Mouse (Mus musculus) cortical plate, adult 2 months (tissue): ENCODE results near the gene Tcp10a. TPM values are rescaled to one million over a fixed set of nuclear protein-coding genes. Genes with fewer than 3 reads are reported as not detected.
"Not testable (repeated sequence)": the region's sequence is repeated elsewhere in the genome, so short reads cannot be mapped to it uniquely, and the experiment has no call there.

Experiments
- H3K27ac ChIP-seq: fragments of 200-500 bp; 2 replicates; pipeline ENCODE4 v1.5.1; 2012; ENCODE audit warnings: low read length, control low read depth, inconsistent platforms; ENCODE audit not compliant: insufficient read depth
- H3K4me1 ChIP-seq: fragments of 200-500 bp; 2 replicates; pipeline ENCODE4 v1.6.1; 2011; ENCODE audit warnings: low read length; ENCODE audit not compliant: control insufficient read depth, insufficient read depth
- H3K4me3 ChIP-seq: fragments of 200-500 bp; 2 replicates; pipeline ENCODE4 v1.5.1; 2011; ENCODE audit warnings: mild to moderate bottlenecking, low read length, control low read depth; ENCODE audit not compliant: insufficient read depth
- CTCF ChIP-seq: fragments of 200-500 bp; IDR thresholded peaks from 2 replicates; pipeline ENCODE4 v1.5.1; 2011; ENCODE audit warnings: mild to moderate bottlenecking, control low read depth, low read length; ENCODE audit not compliant: insufficient read depth; ENCODE audit errors: extremely low read depth
- POLR2A ChIP-seq: fragments of 200-500 bp; IDR thresholded peaks from 2 replicates; pipeline ENCODE4 v1.6.1; 2011; ENCODE audit warnings: mild to moderate bottlenecking, low read length, control low read depth; ENCODE audit not compliant: insufficient read depth; ENCODE audit errors: extremely low read depth
- polyA plus RNA-seq: library from polyadenylated mRNA; depleted of rRNA; stranded (reverse); fragments of >200 nt; gene quantifications from 2 replicates; pipeline ENCODE4 v1.2.3, GENCODE M21; 2012; rRNA removed

Gene Tcp10a
- 0.06 TPM in 1 of 2 replicates, not detected in the other for polyA plus RNA-seq

DNA sequence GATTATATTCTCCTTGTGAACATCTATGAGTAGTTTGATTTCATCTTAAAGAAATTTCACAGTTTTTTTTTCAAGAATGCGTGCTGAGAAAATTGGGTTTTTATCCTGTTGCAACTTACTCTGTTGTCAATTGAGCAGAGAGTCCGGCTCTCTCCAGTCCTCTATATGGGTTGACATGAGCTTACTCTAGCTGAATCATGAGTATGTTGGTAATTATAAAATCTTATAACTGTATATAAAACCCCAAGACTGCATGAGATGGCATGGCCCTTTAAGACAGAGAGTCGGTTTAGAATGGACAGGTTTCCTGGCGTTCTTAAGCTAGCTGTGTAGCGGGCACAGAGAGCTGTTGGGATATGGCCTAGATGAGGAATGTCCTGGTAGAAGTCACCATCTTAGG lies at the start of gene Tcp10a:
Gene Tcp10a (plus strand): TSS at position 301 of the 400 bp plus-strand sequence.
- not testable (repeated sequence) for H3K4me1 ChIP-seq, H3K27ac ChIP-seq, H3K4me3 ChIP-seq

GRCm38 (mm10) chr17:7278702-7279242 lies 45.7 kb upstream of the Tcp10a start:
- Histone ChIP-seq H3K4me1 (no peaks in the 10 kb centered on the region), H3K4me3 (no peak overlapping the region), H3K27ac (no peak overlapping the region)
- TF ChIP-seq CTCF (no peak), POLR2A (no peak)

DNA sequence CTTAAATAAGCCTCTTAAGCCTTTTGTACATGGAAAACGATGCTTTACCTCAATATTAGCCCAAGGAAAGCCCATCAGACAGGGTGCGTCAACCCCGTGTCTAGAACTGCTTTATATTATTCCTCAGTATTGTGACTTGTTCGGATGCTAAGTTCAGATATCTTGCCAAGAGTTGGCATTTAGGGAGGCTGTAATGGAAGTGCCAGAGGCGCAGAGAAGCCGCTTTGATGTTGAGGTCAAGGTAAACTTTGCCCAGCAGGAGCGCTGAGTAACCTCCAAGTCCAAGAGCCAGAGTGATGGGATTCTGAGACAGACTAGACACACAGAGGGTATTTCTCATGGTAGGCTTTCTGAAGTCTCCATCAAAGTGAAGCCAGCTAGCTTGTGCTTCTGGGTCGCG lies 45.2 kb upstream of the Tcp10a start:
- TF ChIP-seq CTCF (no peak), POLR2A (no peak)
- Histone ChIP-seq H3K4me1 (no peaks in the 10 kb centered on the region), H3K27ac (no peak overlapping the region), H3K4me3 (no peak overlapping the region)

DNA sequence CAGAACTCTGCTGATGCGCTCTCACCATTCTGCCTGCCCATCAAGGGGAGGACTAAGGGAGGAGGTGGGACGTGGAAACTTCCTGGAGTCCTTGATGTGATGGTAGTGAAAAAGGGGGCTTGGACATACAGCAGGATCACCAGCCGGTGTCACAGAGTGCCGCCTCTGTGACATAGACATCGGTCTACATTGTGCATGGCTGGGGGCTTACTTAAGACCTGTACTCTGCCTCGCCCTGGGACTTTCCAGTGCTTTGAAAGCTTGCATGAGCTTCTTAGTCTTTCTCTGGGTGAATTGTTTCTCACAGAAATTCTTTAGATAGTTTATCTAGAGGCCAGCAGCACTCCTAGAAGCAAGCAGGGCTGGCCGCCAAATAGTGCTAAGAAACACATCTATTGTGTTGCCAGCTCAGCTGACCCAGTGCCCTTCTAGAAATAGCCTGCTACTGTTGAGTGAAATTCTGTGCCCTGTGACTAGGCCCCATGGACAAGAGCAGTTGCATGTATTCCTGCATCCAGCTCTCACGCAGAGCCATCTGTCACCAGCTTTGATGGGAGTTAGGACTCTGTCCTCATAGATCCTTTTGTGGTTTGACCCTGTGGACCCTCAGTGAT lies 40.0 kb upstream of the Tcp10a start:
- H3K4me3 ChIP-seq = no peak overlapping the region
- peaks cover 5% of the 10 kb centered on the region for H3K4me1 ChIP-seq
- TF ChIP-seq CTCF = no peak
- TF ChIP-seq POLR2A = no peak
- no peak overlapping the region for H3K27ac ChIP-seq

DNA sequence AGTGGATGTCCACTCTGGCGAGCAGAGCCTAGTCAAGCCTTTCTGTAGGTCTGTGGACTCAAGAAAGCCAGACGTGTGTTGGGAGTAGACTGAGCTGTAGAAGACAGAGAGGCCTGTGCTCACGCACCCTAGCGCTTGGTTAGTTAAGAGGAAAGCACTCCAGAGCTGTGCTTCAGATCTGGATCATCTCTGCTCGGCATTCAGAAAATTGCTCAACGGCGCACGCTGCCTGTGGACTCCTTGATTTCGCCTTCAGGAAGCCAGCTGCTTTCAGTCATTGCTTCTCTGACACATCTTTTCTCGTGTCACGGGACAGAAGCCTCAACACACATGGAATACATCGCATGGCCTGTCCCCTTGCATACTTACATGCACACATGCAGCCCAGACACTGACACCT lies 39.2 kb upstream of the Tcp10a start:
- no peak for TF ChIP-seq CTCF
- TF ChIP-seq POLR2A = no peak
- no peak overlapping the region for H3K27ac ChIP-seq
- peaks cover 5% of the 10 kb centered on the region for H3K4me1 ChIP-seq
- H3K4me3 ChIP-seq = no peak overlapping the region

- Histone ChIP-seq H3K27ac (no peak overlapping the region), H3K4me1 (peaks cover 5% of the 10 kb centered on the region), H3K4me3 (no peak overlapping the region)
- no peak for TF ChIP-seq CTCF
- no peak for TF ChIP-seq POLR2A
Observed at GRCm38 (mm10) chr17:7286422-7287050, 37.9 kb upstream of the Tcp10a start.

DNA sequence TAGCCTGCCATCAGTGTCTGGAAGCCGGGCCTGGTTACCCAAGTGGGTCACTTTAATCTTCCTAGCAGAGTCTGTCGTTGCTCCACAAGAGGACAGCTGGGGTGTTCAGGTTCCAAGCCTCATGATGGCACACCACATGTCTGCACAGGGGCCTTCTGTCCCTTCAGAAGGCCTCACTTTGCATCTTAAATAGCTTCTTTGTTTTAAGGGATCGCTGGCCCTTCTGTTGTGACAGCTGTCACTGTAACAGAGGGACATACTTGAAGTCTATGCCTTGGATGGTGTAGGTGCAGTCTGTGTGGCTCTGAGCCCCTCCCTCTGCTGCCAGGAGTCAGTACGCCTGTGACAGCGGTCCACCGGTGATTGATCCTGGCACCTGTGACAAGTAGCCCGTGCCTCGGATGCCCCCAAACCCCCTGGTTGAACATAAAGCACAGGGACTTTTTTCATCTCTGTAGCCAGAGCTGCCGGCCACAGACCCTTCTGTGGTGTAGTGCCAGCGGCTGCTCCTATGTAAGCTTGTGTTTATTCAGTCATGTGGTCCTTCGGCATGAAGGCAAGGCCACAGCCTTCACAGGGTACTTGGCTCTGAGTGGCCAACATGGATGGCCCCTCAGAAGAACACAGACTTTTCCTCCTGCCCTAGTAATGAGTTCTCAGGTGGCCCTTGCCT lies 32.3 kb upstream of the Tcp10a start:
- no peak overlapping the region for H3K27ac ChIP-seq
- H3K4me1 ChIP-seq = no peaks in the 10 kb centered on the region
- H3K4me3 ChIP-seq = no peak overlapping the region
- TF ChIP-seq POLR2A (no peak), CTCF (no peak)

- not testable (repeated sequence) for H3K4me3 ChIP-seq, H3K27ac ChIP-seq, H3K4me1 ChIP-seq
- TF ChIP-seq CTCF = peak; percentile 41
Observed at GRCm38 (mm10) chr17:7306278-7307196, 17.9 kb upstream of the Tcp10a start.

DNA sequence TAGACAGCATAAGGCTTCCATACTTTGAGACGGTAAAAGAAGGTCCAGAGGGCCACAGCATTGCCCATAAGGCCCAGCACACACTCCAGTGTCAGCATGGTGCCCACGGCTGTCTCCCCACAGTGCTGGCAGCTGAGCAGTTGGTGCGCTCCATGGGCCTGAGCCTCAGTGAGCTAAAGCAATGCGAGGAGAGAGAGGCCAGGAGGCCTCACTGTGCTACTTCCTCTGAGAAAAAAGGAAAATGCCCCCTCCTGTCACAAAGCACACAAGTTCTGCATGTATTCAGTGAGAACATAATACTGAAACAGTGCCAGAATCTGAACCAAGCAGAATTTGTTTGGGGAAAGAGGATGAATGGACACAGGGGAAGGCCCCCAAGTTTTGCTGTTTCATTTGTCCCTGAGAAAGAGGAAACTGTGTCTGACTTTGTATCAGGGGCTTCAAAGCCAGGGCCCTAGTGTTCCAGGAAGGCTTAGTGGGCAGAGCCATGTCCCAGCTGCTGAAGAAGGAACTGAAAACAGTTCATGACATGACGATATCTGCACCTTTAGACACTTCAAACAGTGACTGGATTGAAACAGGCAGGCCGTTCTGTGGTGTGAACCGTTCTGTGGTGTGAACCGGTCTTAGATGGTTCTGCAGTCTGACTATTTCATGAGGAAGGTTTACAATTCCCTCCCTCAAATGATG lies 8.6 kb upstream of the Tcp10a start:
- not testable (repeated sequence) for H3K27ac ChIP-seq, H3K4me1 ChIP-seq, H3K4me3 ChIP-seq

GRCm38 (mm10) chr17:7319789-7320188 lies 4.7 kb upstream of the Tcp10a start:
- not testable (repeated sequence) for H3K27ac ChIP-seq, H3K4me1 ChIP-seq, H3K4me3 ChIP-seq

DNA sequence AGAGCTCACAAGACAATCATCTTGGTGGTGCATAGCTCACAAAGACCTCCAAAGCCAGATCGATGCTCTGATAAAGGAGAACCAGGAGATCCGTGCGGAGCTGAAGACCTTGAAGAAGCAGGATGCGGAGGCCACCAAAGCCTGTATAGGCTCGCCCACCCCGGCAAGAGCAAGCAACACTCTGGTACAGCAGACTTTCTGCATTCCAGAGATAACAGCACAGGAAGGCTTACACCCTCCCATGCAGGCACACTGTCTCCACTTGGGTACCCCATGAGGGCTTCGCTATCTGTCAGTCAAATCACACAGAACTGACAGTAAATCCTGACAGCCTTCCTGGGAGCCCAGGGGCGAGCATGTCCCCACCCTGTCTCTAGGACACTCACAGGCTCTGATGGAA lies 2.0 kb downstream of the Tcp10a start:
- not testable (repeated sequence) for H3K4me3 ChIP-seq, H3K4me1 ChIP-seq, H3K27ac ChIP-seq

DNA sequence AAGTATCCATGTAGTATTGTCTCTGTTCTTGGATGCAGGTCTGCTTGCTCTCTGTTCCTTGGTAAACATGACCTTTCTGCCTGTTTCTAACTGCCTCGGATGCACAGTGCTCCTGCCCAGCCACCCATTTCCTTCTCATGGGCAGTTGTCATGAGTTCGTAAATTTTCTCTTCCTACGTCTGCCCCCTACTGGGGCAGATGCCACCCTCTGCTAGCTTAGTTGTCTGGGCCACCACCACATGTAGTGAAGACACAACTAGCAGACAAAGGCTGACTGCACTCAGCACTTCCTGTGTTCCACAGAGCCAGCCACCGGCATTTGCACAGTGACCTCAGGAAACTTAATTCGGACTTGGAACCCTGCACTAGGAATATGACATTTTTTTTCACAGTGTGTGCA lies 8.3 kb downstream of the Tcp10a start:
- H3K4me1 ChIP-seq, H3K4me3 ChIP-seq, H3K27ac ChIP-seq: not testable (repeated sequence)

DNA sequence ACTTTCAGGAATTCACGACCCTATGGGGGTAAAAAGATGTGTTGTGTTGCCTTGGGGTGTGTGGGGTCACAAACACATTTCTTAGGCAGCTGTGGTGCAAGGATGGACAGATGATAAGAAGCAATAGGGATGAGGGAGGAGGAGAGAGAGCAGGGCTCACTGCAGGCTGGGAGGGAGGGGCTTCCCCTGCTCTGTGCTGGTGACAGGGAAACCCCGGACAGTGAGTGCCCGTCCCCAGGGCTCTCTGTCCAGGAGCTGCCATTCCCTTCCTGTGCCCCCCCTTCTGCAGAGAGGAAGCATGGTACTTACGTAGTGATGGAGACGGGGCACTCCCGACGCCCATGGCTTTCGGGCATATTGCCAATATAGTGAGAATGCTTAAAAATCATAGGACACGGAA lies 12.9 kb downstream of the Tcp10a start:
- not testable (repeated sequence) for H3K27ac ChIP-seq, H3K4me3 ChIP-seq, H3K4me1 ChIP-seq

- not testable (repeated sequence) for H3K4me1 ChIP-seq, H3K27ac ChIP-seq, H3K4me3 ChIP-seq
Observed at GRCm38 (mm10) chr17:7348765-7349164, 24.3 kb downstream of the Tcp10a start.
